Mouse (Mus musculus) layer of hippocampus, adult 2 months (tissue): ENCODE results near the gene Gm21118. TPM values are rescaled to one million over a fixed set of nuclear protein-coding genes. Genes with fewer than 3 reads are reported as not detected.
"Not testable (repeated sequence)": the region's sequence is repeated elsewhere in the genome, so short reads cannot be mapped to it uniquely, and the experiment has no call there.

Experiments
- DNase-seq, 2 experiments: peaks; one replicate each; pipeline ENCODE4 v3.0.0; 2022; ENCODE audit warnings: low spot score in 2 of 2
- H3K27ac ChIP-seq: fragments of 200-600 bp; 2 replicates; pipeline ENCODE4 v1.8.1; 2022
- H3K4me3 ChIP-seq: fragments of 200-600 bp; 2 replicates; pipeline ENCODE4 v1.8.1; 2022; ENCODE audit warnings: mild to moderate bottlenecking
- long read RNA-seq, 2 experiments: library from polyadenylated mRNA; stranded (forward); transcript quantifications; one replicate each; pipeline ENCODE4 v2.0.0; 2021; ENCODE audit warnings: borderline mapping rate in 2 of 2
- total RNA-seq, 2 experiments: library from RNA; stranded (reverse); gene quantifications; 2 replicates each; pipeline ENCODE4 v1.2.3; 2021

Gene Gm21118
- not detected for total RNA-seq
- long read RNA-seq, experiment 1 = 0 reads
- long read RNA-seq, experiment 2 = 0 reads

GRCm38 (mm10) chrY:70273542-70273941 is at the start of gene Gm21118:
TSS of gene Gm21118 (minus strand) at chrY:70273642.
- DNase-seq, H3K27ac ChIP-seq, H3K4me3 ChIP-seq: not testable (repeated sequence)

GRCm38 (mm10) chrY:70303187-70303586 is 29.7 kb upstream of the Gm21118 start, which contains the start of the genes Gm29423 and Gm29644:
TSS of gene Gm29423 (minus strand) at chrY:70303287.
TSS of gene Gm29644 (minus strand) at chrY:70303343.
- H3K4me3 ChIP-seq, DNase-seq, H3K27ac ChIP-seq: not testable (repeated sequence)

Other genes with a start within 250 kb of the Gm21118 start
- not detected for gene Gm29423, start 29.6 kb upstream of the Gm21118 start, total RNA-seq
- not detected for gene Gm29644, start 29.7 kb upstream of the Gm21118 start, total RNA-seq
- not detected for gene Gm20888, start 168.2 kb upstream of the Gm21118 start, total RNA-seq